Mouse (Mus musculus): ENCODE measurements around the gene Ephb1. TPM values are rescaled to one million over a fixed set of nuclear protein-coding genes. Genes with fewer than 3 reads are reported as not detected.

The Ephb1 gene
- polyA plus RNA-seq, 1 experiment from 2014 or later: 1.6 TPM

- H3K9me3 ChIP-seq (ENCODE audit: control insufficient read depth, low read length): no peaks in the 10 kb centered on the region
- WGBS: 81% methylated on average over 5 of the region's 5 CpGs
- H3K27me3 ChIP-seq (ENCODE audit: control insufficient read depth, insufficient read depth, low read length): no peaks in the 10 kb centered on the region
- no peak for ATAC-seq (ENCODE audit: insufficient number of reproducible peaks, low FRiP score, low TSS enrichment, low read depth)
- DNase-seq (ENCODE audit: low spot score): no peak
- no peaks in the 10 kb centered on the region for H3K36me3 ChIP-seq (ENCODE audit: control insufficient read depth, insufficient read depth, low read length)
- H3K4me2 ChIP-seq (ENCODE audit: low read depth, severe bottlenecking): no peak overlapping the region
- H3K4me3 ChIP-seq (ENCODE audit: low read depth, low read length): no peak overlapping the region
- H3K4me1 ChIP-seq (ENCODE audit: control insufficient read depth, insufficient read depth, low read length): no peaks in the 10 kb centered on the region
- H3K9ac ChIP-seq (ENCODE audit: low read length): no peak overlapping the region
- no peak overlapping the region for H3K27ac ChIP-seq (replicated peaks; ENCODE audit: low read depth, low read length)
Measured at GRCm38 (mm10) chr9:101919324-101919723, 435.2 kb downstream of the Ephb1 start.

DNA sequence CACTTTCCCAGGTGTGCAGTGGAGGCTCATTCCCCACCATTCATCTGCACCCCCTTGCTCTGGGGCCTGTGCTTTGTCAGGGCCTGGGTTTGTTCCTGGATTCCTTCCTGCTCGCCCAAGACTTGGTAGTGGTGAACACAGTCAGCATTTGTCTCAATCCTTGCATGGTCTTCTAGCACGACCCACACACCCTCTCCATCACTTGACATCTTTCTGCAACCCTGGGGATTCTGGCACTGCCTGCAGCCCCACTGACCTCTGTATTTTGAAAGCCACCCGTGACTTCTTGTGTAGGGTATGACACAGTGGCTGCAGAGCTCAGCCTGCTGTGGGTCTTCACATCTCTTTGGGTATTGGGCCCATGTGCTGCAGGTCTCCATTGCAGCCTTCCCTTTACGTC, 435.7 kb downstream of the Ephb1 start:
- Histone ChIP-seq H3K36me3 (ENCODE audit: control insufficient read depth, insufficient read depth, low read length) (no peaks in the 10 kb centered on the region), H3K4me2 (ENCODE audit: low read depth, severe bottlenecking) (no peak overlapping the region)
- ATAC-seq (ENCODE audit: insufficient number of reproducible peaks, low FRiP score, low TSS enrichment, low read depth): no peak

DNA sequence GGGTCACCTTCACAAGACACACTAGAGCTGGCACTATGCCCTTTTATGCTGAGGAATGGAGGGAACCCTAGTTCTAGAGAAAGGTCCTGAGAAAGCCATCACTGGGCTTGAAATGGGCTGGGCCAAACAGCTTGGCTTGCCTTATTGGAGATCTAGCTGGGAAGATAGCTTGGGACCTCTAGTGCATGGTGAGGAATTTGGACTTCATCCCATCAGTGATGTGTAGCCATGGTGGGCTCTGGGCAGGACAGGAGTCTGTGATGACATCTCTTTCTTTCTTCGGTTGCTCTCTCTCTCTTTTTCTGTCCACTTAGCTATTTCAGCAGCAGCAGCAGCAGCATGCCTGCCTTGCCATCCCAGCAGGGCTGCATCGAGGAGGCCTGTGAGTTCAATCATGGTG, 439.4 kb downstream of the Ephb1 start:
- DNase-seq (ENCODE audit: low spot score): no peak
- H3K27ac ChIP-seq (replicated peaks; ENCODE audit: low read depth, low read length): no peak overlapping the region
- 83% methylated on average over 2 of the region's 2 CpGs for WGBS

More for the DNA sequence above, 435.7 kb downstream of the Ephb1 start:
- no peaks in the 10 kb centered on the region for H3K9me3 ChIP-seq (ENCODE audit: control insufficient read depth, low read length)
- H3K9ac ChIP-seq (ENCODE audit: low read length): no peak overlapping the region
- H3K27me3 ChIP-seq (ENCODE audit: control insufficient read depth, insufficient read depth, low read length): no peaks in the 10 kb centered on the region
- H3K4me1 ChIP-seq (ENCODE audit: control insufficient read depth, insufficient read depth, low read length): no peaks in the 10 kb centered on the region
- DNase-seq (ENCODE audit: low spot score): no peak
- no peak overlapping the region for H3K4me3 ChIP-seq (ENCODE audit: low read depth, low read length)
- no peak overlapping the region for H3K27ac ChIP-seq (replicated peaks; ENCODE audit: low read depth, low read length)
- WGBS: 86% methylated on average over 4 of the region's 4 CpGs

GRCm38 (mm10) chr9:101911176-101911866, 443.2 kb downstream of the Ephb1 start:
- no peaks in the 10 kb centered on the region for H3K9me3 ChIP-seq (ENCODE audit: control insufficient read depth, low read length)

More for the DNA sequence above, 439.4 kb downstream of the Ephb1 start:
- Histone ChIP-seq H3K4me2 (ENCODE audit: low read depth, severe bottlenecking) (no peak overlapping the region), H3K9ac (ENCODE audit: low read length) (no peak overlapping the region), H3K36me3 (ENCODE audit: control insufficient read depth, insufficient read depth, low read length) (no peaks in the 10 kb centered on the region), H3K9me3 (ENCODE audit: control insufficient read depth, low read length) (no peaks in the 10 kb centered on the region), H3K4me1 (ENCODE audit: control insufficient read depth, insufficient read depth, low read length) (no peaks in the 10 kb centered on the region), H3K4me3 (ENCODE audit: low read depth, low read length) (no peak overlapping the region), H3K27me3 (ENCODE audit: control insufficient read depth, insufficient read depth, low read length) (no peaks in the 10 kb centered on the region)
- ATAC-seq (ENCODE audit: insufficient number of reproducible peaks, low FRiP score, low TSS enrichment, low read depth): no peak

GRCm38 (mm10) chr9:101909491-101909890, 445.0 kb downstream of the Ephb1 start:
- no peaks in the 10 kb centered on the region for H3K4me1 ChIP-seq (ENCODE audit: control insufficient read depth, insufficient read depth, low read length)
- no peak overlapping the region for H3K4me2 ChIP-seq (ENCODE audit: low read depth, severe bottlenecking)
- no peak overlapping the region for H3K9ac ChIP-seq (ENCODE audit: low read length)
- H3K9me3 ChIP-seq (ENCODE audit: control insufficient read depth, low read length): no peaks in the 10 kb centered on the region
- no peaks in the 10 kb centered on the region for H3K27me3 ChIP-seq (ENCODE audit: control insufficient read depth, insufficient read depth, low read length)
- ATAC-seq (ENCODE audit: insufficient number of reproducible peaks, low FRiP score, low TSS enrichment, low read depth) (no peak), DNase-seq (ENCODE audit: low spot score) (no peak)
- 89% methylated on average over 4 of the region's 4 CpGs for WGBS
- H3K4me3 ChIP-seq (ENCODE audit: low read depth, low read length): no peak overlapping the region
- H3K36me3 ChIP-seq (ENCODE audit: control insufficient read depth, insufficient read depth, low read length): no peaks in the 10 kb centered on the region
- no peak overlapping the region for H3K27ac ChIP-seq (replicated peaks; ENCODE audit: low read depth, low read length)

More at GRCm38 (mm10) chr9:101911176-101911866, 443.2 kb downstream of the Ephb1 start:
- Histone ChIP-seq H3K9ac (ENCODE audit: low read length) (no peak overlapping the region), H3K4me3 (ENCODE audit: low read depth, low read length) (no peak overlapping the region), H3K27ac (replicated peaks; ENCODE audit: low read depth, low read length) (no peak overlapping the region), H3K36me3 (ENCODE audit: control insufficient read depth, insufficient read depth, low read length) (no peaks in the 10 kb centered on the region), H3K4me2 (ENCODE audit: low read depth, severe bottlenecking) (no peak overlapping the region), H3K27me3 (ENCODE audit: control insufficient read depth, insufficient read depth, low read length) (no peaks in the 10 kb centered on the region), H3K4me1 (ENCODE audit: control insufficient read depth, insufficient read depth, low read length) (no peaks in the 10 kb centered on the region)
- ATAC-seq (ENCODE audit: insufficient number of reproducible peaks, low FRiP score, low TSS enrichment, low read depth): no peak
- WGBS: 71% methylated on average over 9 of the region's 9 CpGs
- DNase-seq (ENCODE audit: low spot score): no peak

- ATAC-seq (ENCODE audit: insufficient number of reproducible peaks, low FRiP score, low TSS enrichment, low read depth): no peak
- Histone ChIP-seq H3K4me3 (ENCODE audit: low read depth, low read length) (no peak overlapping the region), H3K4me2 (ENCODE audit: low read depth, severe bottlenecking) (no peak overlapping the region), H3K27me3 (ENCODE audit: control insufficient read depth, insufficient read depth, low read length) (no peaks in the 10 kb centered on the region), H3K9ac (ENCODE audit: low read length) (no peak overlapping the region), H3K36me3 (ENCODE audit: control insufficient read depth, insufficient read depth, low read length) (no peaks in the 10 kb centered on the region), H3K9me3 (ENCODE audit: control insufficient read depth, low read length) (no peaks in the 10 kb centered on the region), H3K27ac (replicated peaks; ENCODE audit: low read depth, low read length) (no peak overlapping the region), H3K4me1 (ENCODE audit: control insufficient read depth, insufficient read depth, low read length) (no peaks in the 10 kb centered on the region)
- no peak for DNase-seq (ENCODE audit: low spot score)
- WGBS: 84% methylated on average over 5 of the region's 5 CpGs
Measured at GRCm38 (mm10) chr9:101908849-101909248, 445.6 kb downstream of the Ephb1 start.

GRCm38 (mm10) chr9:101907747-101908255, 446.7 kb downstream of the Ephb1 start:
- no peaks in the 10 kb centered on the region for H3K36me3 ChIP-seq (ENCODE audit: control insufficient read depth, insufficient read depth, low read length)
- H3K9me3 ChIP-seq (ENCODE audit: control insufficient read depth, low read length): no peaks in the 10 kb centered on the region
- no peaks in the 10 kb centered on the region for H3K4me1 ChIP-seq (ENCODE audit: control insufficient read depth, insufficient read depth, low read length)
- no peak overlapping the region for H3K27ac ChIP-seq (replicated peaks; ENCODE audit: low read depth, low read length)
- no peak overlapping the region for H3K4me2 ChIP-seq (ENCODE audit: low read depth, severe bottlenecking)
- no peak for DNase-seq (ENCODE audit: low spot score)
- 67% methylated on average over 6 of the region's 6 CpGs for WGBS
- no peak for ATAC-seq (ENCODE audit: insufficient number of reproducible peaks, low FRiP score, low TSS enrichment, low read depth)
- no peak overlapping the region for H3K4me3 ChIP-seq (ENCODE audit: low read depth, low read length)
- H3K9ac ChIP-seq (ENCODE audit: low read length): no peak overlapping the region
- H3K27me3 ChIP-seq (ENCODE audit: control insufficient read depth, insufficient read depth, low read length): no peaks in the 10 kb centered on the region

GRCm38 (mm10) chr9:101903406-101903805, 451.1 kb downstream of the Ephb1 start:
- 95% methylated on average over 3 of the region's 3 CpGs for WGBS
- H3K4me3 ChIP-seq (ENCODE audit: low read depth, low read length): no peak overlapping the region
- no peak for DNase-seq (ENCODE audit: low spot score)
- H3K27me3 ChIP-seq (ENCODE audit: control insufficient read depth, insufficient read depth, low read length): no peaks in the 10 kb centered on the region
- H3K27ac ChIP-seq (replicated peaks; ENCODE audit: low read depth, low read length): no peak overlapping the region
- no peaks in the 10 kb centered on the region for H3K4me1 ChIP-seq (ENCODE audit: control insufficient read depth, insufficient read depth, low read length)
- no peaks in the 10 kb centered on the region for H3K9me3 ChIP-seq (ENCODE audit: control insufficient read depth, low read length)
- ATAC-seq (ENCODE audit: insufficient number of reproducible peaks, low FRiP score, low TSS enrichment, low read depth): no peak
- no peak overlapping the region for H3K4me2 ChIP-seq (ENCODE audit: low read depth, severe bottlenecking)
- H3K9ac ChIP-seq (ENCODE audit: low read length): no peak overlapping the region
- H3K36me3 ChIP-seq (ENCODE audit: control insufficient read depth, insufficient read depth, low read length): no peaks in the 10 kb centered on the region

- no peak overlapping the region for H3K27ac ChIP-seq (replicated peaks; ENCODE audit: low read depth, low read length)
- H3K4me3 ChIP-seq (ENCODE audit: low read depth, low read length): no peak overlapping the region
- ATAC-seq (ENCODE audit: insufficient number of reproducible peaks, low FRiP score, low TSS enrichment, low read depth): no peak
- H3K9ac ChIP-seq (ENCODE audit: low read length): no peak overlapping the region
- H3K27me3 ChIP-seq (ENCODE audit: control insufficient read depth, insufficient read depth, low read length): no peaks in the 10 kb centered on the region
- H3K36me3 ChIP-seq (ENCODE audit: control insufficient read depth, insufficient read depth, low read length): no peaks in the 10 kb centered on the region
- 98% methylated on average over 1 of the region's 1 CpGs for WGBS
- H3K4me2 ChIP-seq (ENCODE audit: low read depth, severe bottlenecking): no peak overlapping the region
- no peaks in the 10 kb centered on the region for H3K4me1 ChIP-seq (ENCODE audit: control insufficient read depth, insufficient read depth, low read length)
- DNase-seq (ENCODE audit: low spot score): no peak
- H3K9me3 ChIP-seq (ENCODE audit: control insufficient read depth, low read length): no peaks in the 10 kb centered on the region
Measured at GRCm38 (mm10) chr9:101897851-101898250, 456.6 kb downstream of the Ephb1 start.
